Mouse (Mus musculus) limb, embryonic 14.5 days (tissue): ENCODE results near the gene Slc9a4. TPM values are rescaled to one million over a fixed set of nuclear protein-coding genes. Genes with fewer than 3 reads are reported as not detected.

Experiments
- ATAC-seq: fragments of 200-750 bp; cut with Nextera tagmentation; 2 replicates; pipeline ENCODE4 v1.8.0; 2017; ENCODE audit warnings: low read depth, moderate number of reproducible peaks, moderate TSS enrichment; ENCODE audit not compliant: low FRiP score
- DNase-seq: peaks from one replicate; pipeline ENCODE4 v3.0.0-alpha.2; 2015; ENCODE audit warnings: low spot score
- H3K27ac ChIP-seq: fragments of 300-500 bp; sonication (generic); replicated peaks from 2 replicates; pipeline ENCODE4 v1.5.1; 2014; ENCODE audit warnings: low read depth, mild to moderate bottlenecking, low read length, moderate library complexity, mixed read lengths
- H3K27me3 ChIP-seq: fragments of 300-500 bp; sonication (generic); 2 replicates; pipeline ENCODE4 v1.6.1; 2014; ENCODE audit warnings: low read length, mixed read lengths; ENCODE audit not compliant: control insufficient read depth, insufficient read depth
- H3K36me3 ChIP-seq: fragments of 300-500 bp; sonication (generic); 2 replicates; pipeline ENCODE4 v1.6.1; 2014; ENCODE audit warnings: mild to moderate bottlenecking, low read length, moderate library complexity, mixed read lengths; ENCODE audit not compliant: control insufficient read depth, insufficient read depth
- H3K4me1 ChIP-seq: fragments of 300-500 bp; sonication (generic); 2 replicates; pipeline ENCODE4 v1.6.1; 2014; ENCODE audit warnings: antibody characterized with exemption, low read length, mixed read lengths; ENCODE audit not compliant: control insufficient read depth, insufficient read depth
- H3K4me2 ChIP-seq: fragments of 300-500 bp; sonication (generic); replicated peaks from 2 replicates; pipeline ENCODE4 v1.6.1; 2014; ENCODE audit warnings: low read depth, mild to moderate bottlenecking, low read length, moderate library complexity; ENCODE audit not compliant: severe bottlenecking
- H3K4me3 ChIP-seq: fragments of 300-500 bp; sonication (generic); replicated peaks from 2 replicates; pipeline ENCODE4 v1.5.1; 2014; ENCODE audit warnings: low read length
- H3K9ac ChIP-seq: fragments of 300-500 bp; sonication (generic); 2 replicates; pipeline ENCODE4 v1.6.1; 2014; ENCODE audit warnings: mild to moderate bottlenecking, low read depth, low read length, moderate library complexity; ENCODE audit not compliant: severe bottlenecking
- H3K9me3 ChIP-seq: fragments of 300-500 bp; sonication (generic); 2 replicates; pipeline ENCODE4 v1.6.1; 2016; ENCODE audit warnings: low read length; ENCODE audit not compliant: control insufficient read depth
- POLR2A ChIP-seq: fragments of 200-500 bp; IDR thresholded peaks from 2 replicates; pipeline ENCODE4 v1.8.0; 2012; ENCODE audit warnings: inconsistent platforms, mild to moderate bottlenecking, moderate library complexity, borderline replicate concordance; ENCODE audit not compliant: insufficient read depth, insufficient read length; ENCODE audit errors: extremely low read depth
- WGBS: fragments of 180-500 bp; shearing (Covaris S2); extraction: QIAGEN DNeasy Blood & Tissue Kit; methylation state at CpG from one replicate; pipeline ENCODE4 v1.1.7; 2014; 5-methylcytosine and 5-hydroxymethylcytosine counted together
- polyA plus RNA-seq, 2 experiments: library from polyadenylated mRNA; depleted of rRNA in 1 of 2; stranded (reverse) in 1 of 2; unstranded in 1 of 2; fragments of >200 nt; fragmentation: Nextera tagmentation in 1 of 2; extraction: Ambion mirVana in 1 of 2; gene quantifications; 2 replicates each; pipeline versions ENCODE4 v1.2.1 to v1.2.3; 2012 to 2014

Slc9a4 gene
- polyA plus RNA-seq, 2 experiments, result 0.04 TPM; not detected in 1

GRCm38 (mm10) chr1:40624954-40625353 is 45.1 kb downstream of the Slc9a4 start:
- ATAC-seq, result no peak

GRCm38 (mm10) chr1:40626954-40627353 is 47.1 kb downstream of the Slc9a4 start:
- no peak for TF ChIP-seq POLR2A
- Histone ChIP-seq H3K4me2 (no peak overlapping the region), H3K27me3 (no peaks in the 10 kb centered on the region), H3K36me3 (no peaks in the 10 kb centered on the region), H3K27ac (no peak overlapping the region), H3K4me1 (no peaks in the 10 kb centered on the region), H3K4me3 (no peak overlapping the region), H3K9me3 (no peaks in the 10 kb centered on the region), H3K9ac (no peak overlapping the region)
- ATAC-seq (no peak), DNase-seq (no peak)

More at GRCm38 (mm10) chr1:40624954-40625353, 45.1 kb downstream of the Slc9a4 start:
- no peaks in the 10 kb centered on the region for H3K4me1 ChIP-seq
- no peak overlapping the region for H3K9ac ChIP-seq
- 76% methylated on average over 3 of the region's 3 CpGs for WGBS
- no peak overlapping the region for H3K4me3 ChIP-seq
- no peaks in the 10 kb centered on the region for H3K9me3 ChIP-seq
- no peak overlapping the region for H3K4me2 ChIP-seq
- DNase-seq, result no peak
- H3K27ac ChIP-seq, result no peak overlapping the region
- no peaks in the 10 kb centered on the region for H3K27me3 ChIP-seq
- H3K36me3 ChIP-seq, result no peaks in the 10 kb centered on the region
- no peak for TF ChIP-seq POLR2A

- Histone ChIP-seq H3K9me3 (no peaks in the 10 kb centered on the region), H3K9ac (no peak overlapping the region), H3K4me3 (no peak overlapping the region), H3K27me3 (no peaks in the 10 kb centered on the region), H3K4me2 (no peak overlapping the region), H3K27ac (no peak overlapping the region), H3K4me1 (no peaks in the 10 kb centered on the region), H3K36me3 (no peaks in the 10 kb centered on the region)
- DNase-seq (no peak), ATAC-seq (no peak)
- TF ChIP-seq POLR2A, result no peak
- 88% methylated on average over 3 of the region's 3 CpGs for WGBS
Observed at GRCm38 (mm10) chr1:40628443-40628842, 48.6 kb downstream of the Slc9a4 start.

- no peaks in the 10 kb centered on the region for H3K36me3 ChIP-seq
- H3K4me1 ChIP-seq, result no peaks in the 10 kb centered on the region
- H3K4me2 ChIP-seq, result no peak overlapping the region
- WGBS, result 44% methylated on average over 2 of the region's 2 CpGs
- no peak overlapping the region for H3K9ac ChIP-seq
- H3K9me3 ChIP-seq, result no peaks in the 10 kb centered on the region
- DNase-seq, result no peak
- no peak for ATAC-seq
- H3K27ac ChIP-seq, result no peak overlapping the region
- no peak overlapping the region for H3K4me3 ChIP-seq
- TF ChIP-seq POLR2A, result no peak
- no peaks in the 10 kb centered on the region for H3K27me3 ChIP-seq
Observed at GRCm38 (mm10) chr1:40632407-40633062, 52.7 kb downstream of the Slc9a4 start.

- H3K27me3 ChIP-seq, result no peaks in the 10 kb centered on the region
- H3K4me1 ChIP-seq, result no peaks in the 10 kb centered on the region
- no peak overlapping the region for H3K9ac ChIP-seq
- no peaks in the 10 kb centered on the region for H3K36me3 ChIP-seq
- H3K4me3 ChIP-seq, result no peak overlapping the region
- 83% methylated on average over 4 of the region's 4 CpGs for WGBS
- H3K27ac ChIP-seq, result no peak overlapping the region
- H3K4me2 ChIP-seq, result no peak overlapping the region
- no peak for DNase-seq
- H3K9me3 ChIP-seq, result no peaks in the 10 kb centered on the region
- no peak for TF ChIP-seq POLR2A
- no peak for ATAC-seq
Observed at GRCm38 (mm10) chr1:40634608-40635007, 54.7 kb downstream of the Slc9a4 start.
